Mouse (Mus musculus): ENCODE measurements around the gene Map3k13.
"Not testable (repeated sequence)": the region's sequence is repeated elsewhere in the genome, so short reads cannot be mapped to it uniquely, and the experiment has no call there.

Gene Map3k13

DNA sequence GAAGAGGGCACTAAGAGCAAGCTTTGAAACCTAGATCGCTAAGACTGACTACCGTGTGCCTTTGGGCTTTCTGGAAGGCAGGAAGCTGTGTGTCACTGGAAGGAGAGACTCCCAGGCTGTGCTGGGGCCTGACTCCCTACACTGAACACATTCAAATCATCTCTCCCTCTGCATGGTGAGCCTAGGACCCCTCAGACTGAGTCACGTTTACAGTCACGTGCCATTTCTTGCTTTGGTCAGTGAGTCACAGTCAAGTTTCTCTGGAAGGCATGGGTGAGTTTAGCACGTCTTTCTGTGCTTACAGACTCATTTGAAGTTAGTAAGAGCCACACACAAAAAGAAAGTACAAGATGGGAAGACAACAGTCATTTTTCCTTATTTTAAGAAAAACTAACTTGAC lies 107.1 kb downstream of the Map3k13 start:
- no peak for DNase-seq (ENCODE audit: extremely low read depth, low read depth, low spot score)

DNA sequence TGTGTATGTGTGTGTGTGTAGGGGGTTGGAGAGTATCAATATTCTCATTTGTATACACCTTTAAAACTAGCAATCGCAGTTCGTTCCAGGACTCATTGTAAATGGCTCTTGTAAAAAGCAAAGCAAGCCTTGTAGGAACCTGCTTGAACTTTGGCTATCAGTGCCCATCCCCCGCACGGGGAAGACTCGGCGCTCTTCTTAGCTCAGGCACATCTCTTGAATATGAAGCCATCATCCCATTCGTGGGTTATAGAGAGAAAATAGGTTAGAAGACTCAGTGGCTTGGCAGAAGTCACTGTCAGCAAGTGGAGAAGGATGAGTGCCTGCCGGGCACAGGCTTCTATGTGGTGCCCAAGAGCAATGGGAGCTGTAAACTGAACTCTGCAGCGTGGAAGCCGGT lies 110.5 kb downstream of the Map3k13 start:
- DNase-seq (ENCODE audit: extremely low read depth, low read depth, low spot score), result no peak

DNA sequence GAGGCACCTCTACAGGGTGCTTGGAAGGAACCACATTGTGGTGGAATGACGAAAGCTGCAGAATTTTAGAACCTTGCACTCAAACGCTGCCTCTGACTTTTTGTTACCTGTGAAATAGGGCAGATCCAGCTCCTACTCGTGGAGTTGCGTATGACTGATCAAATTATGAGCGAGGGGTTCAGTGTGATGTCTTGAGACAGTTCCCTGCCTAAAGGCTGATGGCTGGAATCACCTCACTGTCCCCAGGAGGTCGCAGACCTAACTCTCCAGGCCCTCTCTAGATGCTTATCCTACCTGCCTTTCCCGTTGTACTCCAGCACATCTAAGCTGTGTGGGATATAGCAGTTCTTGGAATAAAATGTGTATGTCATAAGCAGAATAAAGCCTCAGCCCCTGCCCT lies 111.8 kb downstream of the Map3k13 start:
- DNase-seq (ENCODE audit: extremely low read depth, low read depth, low spot score), result no peak

DNA sequence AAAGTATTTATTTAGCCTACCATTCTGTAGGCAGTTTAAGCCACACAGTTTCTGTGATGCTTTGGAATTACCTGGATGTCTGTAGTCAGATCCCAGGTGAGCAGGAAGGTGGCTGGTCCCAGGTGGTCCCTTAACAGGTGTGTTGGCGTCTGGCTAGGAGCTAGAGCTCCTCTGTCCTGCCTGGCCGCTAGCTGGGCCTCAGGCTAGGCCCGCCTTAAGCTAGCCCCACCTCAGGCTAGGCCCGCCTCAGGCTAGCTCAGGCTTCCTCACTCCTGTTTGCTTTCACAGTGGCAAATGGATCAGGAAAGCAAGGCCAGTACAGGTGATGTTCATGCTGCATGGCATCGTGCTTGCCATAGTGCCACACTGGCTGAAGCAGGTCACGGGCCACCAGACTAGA lies 112.8 kb downstream of the Map3k13 start:
- no peak for DNase-seq (ENCODE audit: extremely low read depth, low read depth, low spot score)

DNA sequence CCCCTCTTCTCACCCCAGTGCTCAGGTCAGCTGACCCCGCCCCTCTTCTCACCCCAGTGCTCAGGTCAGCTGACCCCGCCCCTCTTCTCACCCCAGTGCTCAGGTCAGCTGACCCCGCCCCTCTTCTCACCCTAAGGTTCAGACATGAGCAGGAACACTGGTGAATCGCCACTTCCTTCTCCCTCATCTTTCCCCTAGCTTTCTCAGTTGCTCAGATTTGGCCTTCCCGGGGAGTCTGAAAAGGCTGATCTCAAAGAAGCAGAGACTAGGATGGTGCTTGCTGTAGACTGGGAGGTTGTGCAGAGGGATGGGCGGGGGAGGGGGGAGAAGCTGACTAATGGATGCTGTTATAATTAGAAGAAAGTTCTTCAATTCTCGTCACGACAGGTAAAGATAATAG lies 114.8 kb downstream of the Map3k13 start:
- DNase-seq (ENCODE audit: extremely low read depth, low read depth, low spot score), result not testable (repeated sequence)

DNA sequence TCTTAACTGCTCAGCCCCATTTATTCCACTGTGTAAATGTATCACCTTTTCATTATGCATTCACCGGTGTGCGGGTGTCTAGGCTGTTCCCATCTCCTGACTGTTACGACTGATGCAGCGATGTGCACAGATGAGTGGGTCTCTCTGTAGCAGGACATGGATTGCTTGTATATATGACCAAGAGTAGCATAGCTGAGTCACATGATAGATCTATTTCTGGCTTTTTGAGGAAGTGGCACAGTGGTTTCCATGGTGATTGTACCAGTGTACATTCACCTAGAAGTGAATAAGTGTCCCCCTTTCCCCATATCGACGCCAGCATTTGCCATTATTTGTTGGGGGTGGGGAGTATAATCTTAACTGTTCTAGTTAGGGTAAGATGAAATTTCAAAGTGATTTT lies 119.2 kb downstream of the Map3k13 start:
- no peak for DNase-seq (ENCODE audit: extremely low read depth, low read depth, low spot score)

DNA sequence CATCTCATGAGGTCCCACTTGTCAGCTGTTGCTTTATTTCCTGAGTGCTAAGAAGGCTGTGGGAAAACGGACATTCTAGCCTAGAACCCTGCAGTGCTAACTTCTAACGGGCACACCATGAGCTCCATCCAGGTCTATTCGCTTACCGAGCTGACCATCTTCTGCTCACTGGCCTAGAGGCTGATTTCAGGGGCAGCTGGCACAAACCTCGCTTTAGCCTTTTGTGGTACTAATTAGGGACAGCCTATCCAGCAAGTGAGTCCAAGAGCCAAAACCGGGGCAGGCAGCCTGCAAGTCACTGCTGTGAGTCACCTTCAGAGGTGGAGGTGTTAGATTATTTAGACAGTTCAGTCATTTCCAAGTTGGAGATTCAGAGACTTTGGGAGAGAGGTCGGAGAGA lies 122.5 kb downstream of the Map3k13 start:
- DNase-seq (ENCODE audit: extremely low read depth, low read depth, low spot score), result no peak

DNA sequence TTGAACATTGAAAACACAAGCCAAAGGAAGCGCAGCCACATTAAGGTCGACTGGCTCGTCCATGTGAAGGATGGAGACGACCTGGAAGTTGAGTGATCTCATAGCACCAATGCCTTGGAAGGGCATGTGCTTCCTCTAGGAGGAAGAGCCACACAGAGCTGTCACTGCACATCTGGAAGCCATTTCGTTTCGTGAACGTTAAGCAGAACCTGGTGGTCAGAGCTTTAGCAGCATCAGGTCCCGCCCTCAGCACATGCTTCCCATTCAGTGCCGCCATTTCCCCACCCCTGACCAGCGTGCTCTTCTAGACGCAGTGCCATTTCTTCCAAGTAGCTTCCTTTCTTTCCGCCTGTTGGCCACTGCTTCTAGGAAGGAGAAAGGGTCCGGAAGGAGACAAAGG lies 134.3 kb downstream of the Map3k13 start:
- DNase-seq (ENCODE audit: extremely low read depth, low read depth, low spot score), result no peak

DNA sequence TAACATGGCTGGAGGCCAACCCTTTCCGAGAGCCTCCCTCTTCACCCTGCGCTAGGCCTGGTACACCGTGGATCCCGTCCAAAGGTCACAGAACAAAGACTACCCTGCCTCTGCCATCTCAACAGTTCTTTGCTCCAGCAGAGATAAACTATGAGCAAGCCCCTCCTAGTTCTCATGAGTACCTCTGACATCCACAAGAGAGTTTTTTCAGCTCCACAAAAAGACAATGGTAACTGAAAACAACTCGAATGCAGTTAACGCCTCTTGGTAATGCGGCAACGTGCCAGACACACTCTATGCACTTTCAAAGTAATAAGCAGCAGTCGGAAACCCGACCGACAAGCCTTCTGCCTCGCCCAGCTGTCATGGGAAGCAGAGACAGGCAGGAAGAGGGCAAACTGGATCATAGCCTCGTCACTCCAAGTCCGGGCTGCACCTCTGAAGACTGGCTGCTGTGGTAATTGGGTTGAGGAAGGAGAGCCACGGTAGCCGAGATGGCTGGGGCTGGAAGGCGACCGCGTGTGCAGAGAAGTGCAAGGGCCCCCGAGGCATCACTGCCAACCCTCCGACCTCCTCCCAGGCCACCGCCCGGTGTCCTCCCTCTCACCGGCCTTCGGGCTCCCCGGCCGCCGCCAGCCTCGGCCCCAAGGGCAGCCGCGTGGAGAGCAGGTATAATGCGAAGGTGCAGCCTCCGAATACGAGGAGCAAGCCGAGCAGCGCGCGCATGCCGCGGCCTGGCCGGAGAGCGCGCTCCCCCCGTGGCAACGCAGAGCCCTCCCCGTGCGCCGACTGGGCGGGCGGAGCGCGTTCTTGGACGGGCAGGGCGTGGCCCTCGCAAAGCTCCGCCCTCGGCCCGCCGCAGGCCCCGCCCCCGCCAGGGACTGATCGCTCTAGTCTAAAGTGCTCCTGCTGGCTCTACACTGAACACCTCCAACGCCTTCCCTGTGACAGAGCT lies 152.9 kb downstream of the Map3k13 start, which contains the start of gene Tmem41a:
Tmem41a (minus strand) TSS at position 792 of the 955 bp plus-strand sequence.
- DNase-seq (ENCODE audit: extremely low read depth, low read depth, low spot score), result peak; percentile 11

DNA sequence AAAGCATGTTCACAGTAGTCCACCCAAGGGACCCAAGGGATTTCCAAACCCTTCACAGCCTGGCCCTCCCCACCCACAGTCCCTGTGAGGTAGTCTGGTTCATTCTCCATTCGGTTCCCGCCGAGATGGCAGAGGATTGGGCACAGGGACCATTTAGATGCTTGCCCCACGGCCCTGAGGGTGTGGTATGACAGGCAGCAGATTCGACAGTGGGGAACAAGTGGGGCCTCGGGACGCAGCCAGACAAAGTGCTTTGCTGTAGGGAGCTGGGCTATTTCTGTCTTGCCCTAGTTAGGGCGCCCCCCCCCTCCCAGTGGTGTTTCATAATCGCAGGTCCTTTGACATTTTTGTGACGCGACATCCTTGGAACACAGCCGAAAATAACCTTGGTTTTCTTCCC lies 161.4 kb downstream of the Map3k13 start:
- DNase-seq (ENCODE audit: extremely low read depth, low read depth, low spot score), result no peak

DNA sequence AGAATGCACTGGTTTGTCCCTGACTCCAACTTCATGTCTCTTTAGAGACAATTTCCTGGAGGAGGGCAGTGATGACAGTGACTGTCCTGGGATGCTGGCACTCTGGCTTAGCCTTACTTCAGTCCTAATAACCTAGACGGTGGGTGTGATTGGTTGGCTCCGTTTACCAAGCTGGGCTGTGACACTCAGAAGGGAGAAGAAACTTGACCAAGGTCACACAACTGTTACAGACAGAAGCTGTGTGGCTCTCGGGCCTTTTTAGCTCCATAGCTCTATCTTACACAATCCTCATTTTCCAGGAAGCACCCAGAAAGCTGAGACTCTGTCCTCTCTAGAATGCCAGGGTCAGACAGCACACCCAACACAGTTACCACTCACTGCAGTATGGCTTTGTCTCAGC lies 171.4 kb downstream of the Map3k13 start:
- no peak for DNase-seq (ENCODE audit: extremely low read depth, low read depth, low spot score)

DNA sequence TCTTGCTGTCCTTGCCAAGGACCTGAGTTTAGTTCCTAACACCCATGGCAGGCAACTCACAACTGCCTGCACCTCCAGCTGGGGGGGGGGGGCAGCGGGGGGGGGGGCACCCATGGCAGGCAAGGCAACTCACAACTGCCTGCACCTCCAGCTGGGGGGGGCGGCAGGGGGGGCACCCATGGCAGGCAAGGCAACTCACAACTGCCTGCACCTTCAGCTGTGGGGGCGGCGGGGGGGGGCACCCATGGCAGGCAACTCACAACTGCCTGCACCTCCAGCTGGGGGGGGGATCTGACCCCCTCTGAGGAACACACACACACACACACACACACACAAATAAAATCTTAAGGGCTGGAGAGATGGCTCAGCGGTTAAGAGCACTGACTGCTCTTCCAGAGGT lies 175.7 kb downstream of the Map3k13 start:
- no peak for DNase-seq (ENCODE audit: extremely low read depth, low read depth, low spot score)

DNA sequence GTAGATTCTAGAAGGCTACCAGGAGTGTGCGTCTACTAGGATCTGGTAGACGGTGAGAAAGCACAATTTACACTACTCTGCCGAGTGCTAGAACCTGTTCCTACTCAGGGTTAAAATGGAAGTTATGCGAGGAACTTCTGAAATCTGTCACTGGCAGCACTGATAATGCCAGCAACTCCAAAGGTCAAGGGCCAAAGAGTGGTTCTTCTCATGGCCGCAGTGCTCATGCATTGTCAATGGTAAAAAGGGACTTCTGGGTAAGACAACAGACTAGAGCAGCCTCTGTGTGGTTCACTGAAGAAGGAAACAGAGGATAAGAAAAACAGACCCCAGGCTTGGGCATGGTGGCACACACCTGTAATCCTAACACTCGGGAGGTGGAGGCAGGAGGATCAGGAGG lies 176.4 kb downstream of the Map3k13 start:
- no peak for DNase-seq (ENCODE audit: extremely low read depth, low read depth, low spot score)

DNA sequence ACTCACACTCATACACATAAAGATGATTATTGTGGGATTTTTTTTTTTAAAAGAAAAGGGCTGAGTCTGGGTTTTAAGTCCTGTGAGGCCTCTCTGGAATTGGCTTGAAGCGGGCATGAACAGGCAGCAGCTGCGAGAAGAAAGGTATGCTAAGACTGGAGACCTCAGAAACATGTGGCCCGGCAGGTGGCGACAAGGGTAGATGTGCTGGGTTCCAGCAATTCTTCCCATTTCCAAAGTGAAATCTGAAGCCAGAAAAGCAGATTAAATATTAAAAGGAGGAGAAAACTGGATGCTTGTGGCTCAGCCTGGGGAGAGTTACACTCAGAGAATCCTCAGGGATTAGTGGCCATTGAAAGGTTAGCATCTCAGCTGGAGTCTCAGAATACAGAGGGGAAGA lies 177.3 kb downstream of the Map3k13 start:
- no peak for DNase-seq (ENCODE audit: extremely low read depth, low read depth, low spot score)

DNA sequence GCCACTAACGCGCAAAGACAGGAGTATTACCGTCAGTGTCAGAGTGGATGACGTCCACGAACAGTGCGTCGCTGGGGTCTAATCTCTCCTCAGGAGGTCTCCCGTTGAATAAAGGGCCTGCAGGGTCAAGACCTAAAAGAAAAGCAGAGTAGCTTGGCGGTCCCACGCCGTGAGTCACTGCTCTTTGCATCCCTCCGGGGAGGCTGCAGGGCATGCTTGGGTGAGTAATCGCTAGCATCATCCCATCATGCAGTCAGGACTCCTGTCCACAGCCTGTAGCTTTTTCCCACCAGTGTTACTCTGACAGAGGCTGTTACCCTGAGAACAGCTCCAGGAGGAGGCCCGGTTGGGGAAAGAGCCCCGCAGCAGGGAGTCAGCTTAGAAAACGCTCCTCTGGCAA lies 182.1 kb downstream of the Map3k13 start:
- no peak for DNase-seq (ENCODE audit: extremely low read depth, low read depth, low spot score)

DNA sequence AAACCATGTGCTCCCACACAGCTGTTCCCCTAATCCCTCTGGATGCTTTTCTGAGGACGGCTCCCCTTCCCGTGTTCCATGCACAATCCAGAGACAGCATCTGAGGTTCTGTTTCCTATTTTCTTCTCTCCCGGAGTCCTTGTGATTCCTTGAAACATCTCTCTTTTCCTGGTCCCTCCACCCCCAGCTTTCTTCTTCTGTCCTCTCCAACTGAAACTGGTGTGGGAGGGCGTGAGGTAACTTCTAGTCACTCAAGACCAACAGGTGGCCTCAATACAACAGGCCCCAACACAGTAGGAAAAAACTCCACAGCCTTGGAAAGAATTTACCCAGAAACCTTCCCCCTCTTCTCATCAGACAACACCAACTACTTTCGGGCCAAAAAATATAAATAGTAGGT lies 183.2 kb downstream of the Map3k13 start:
- DNase-seq (ENCODE audit: extremely low read depth, low read depth, low spot score), result no peak

All from fat pad, adult 2 months (tissue).